Mouse (Mus musculus): ENCODE measurements around the gene Gm42906.

- TF ChIP-seq CTCF (IDR thresholded peaks at IDR 0.05; ENCODE audit: low read depth) (no peak), EP300 (optimal IDR thresholded peaks at IDR 0.05) (no peak)
Observed at GRCm38 (mm10) chr5:151413617-151414016, 14.3 kb downstream of the Gm42906 start.

Measured in stomach, postnatal 0 days (tissue).